Mouse (Mus musculus) heart, embryonic 11.5 days (tissue): ENCODE data around the gene Map7. TPM values are rescaled to one million over a fixed set of nuclear protein-coding genes. Genes with fewer than 3 reads are reported as not detected.
A peak's percentile ranks its signal among the peaks of the same experiment; 100 is the strongest.

Experiments used
- ATAC-seq: fragments of 200-750 bp; cut with Nextera tagmentation; replicated peaks from 2 replicates; pipeline ENCODE4 v1.8.0; 2017; ENCODE audit warnings: moderate library complexity; ENCODE audit not compliant: insufficient number of reproducible peaks, low FRiP score, low TSS enrichment
- H3K27ac ChIP-seq: fragments of 300-500 bp; sonication (generic); 2 replicates; pipeline ENCODE4 v1.5.1; 2014; ENCODE audit warnings: mild to moderate bottlenecking, low read depth, low read length
- H3K27me3 ChIP-seq: fragments of 300-500 bp; sonication (generic); 2 replicates; pipeline ENCODE4 v1.6.1; 2014; ENCODE audit warnings: mild to moderate bottlenecking, low read length, mixed read lengths; ENCODE audit not compliant: control insufficient read depth, insufficient read depth
- H3K36me3 ChIP-seq: fragments of 300-500 bp; sonication (generic); 2 replicates; pipeline ENCODE4 v1.6.1; 2014; ENCODE audit warnings: mild to moderate bottlenecking, low read length, moderate library complexity, mixed read lengths; ENCODE audit not compliant: control insufficient read depth, insufficient read depth
- H3K4me1 ChIP-seq: fragments of 300-500 bp; sonication (generic); 2 replicates; pipeline ENCODE4 v1.6.1; 2014; ENCODE audit warnings: low read length; ENCODE audit not compliant: control insufficient read depth, insufficient read depth
- H3K4me2 ChIP-seq: fragments of 300-500 bp; sonication (generic); 2 replicates; pipeline ENCODE4 v1.6.1; 2014; ENCODE audit warnings: mild to moderate bottlenecking, moderate library complexity
- H3K4me3 ChIP-seq: fragments of 300-500 bp; sonication (generic); 2 replicates; pipeline ENCODE4 v1.5.1; 2014; ENCODE audit warnings: low read depth, low read length
- H3K9ac ChIP-seq: fragments of 300-500 bp; sonication (generic); 2 replicates; pipeline ENCODE4 v1.6.1; 2014; ENCODE audit warnings: mild to moderate bottlenecking, low read depth, low read length, moderate library complexity
- H3K9me3 ChIP-seq: fragments of 300-500 bp; sonication (generic); replicated peaks from 2 replicates; pipeline ENCODE4 v1.6.1; 2016; ENCODE audit warnings: low read length; ENCODE audit not compliant: control insufficient read depth
- WGBS: fragments of 180-500 bp; shearing (Covaris S2); extraction: QIAGEN DNeasy Blood & Tissue Kit; methylation state at CpG from one replicate; pipeline ENCODE4 v1.1.7; 2014; ENCODE audit not compliant: insufficient replicate concordance; 5-methylcytosine and 5-hydroxymethylcytosine counted together
- polyA plus RNA-seq: library from polyadenylated mRNA; unstranded; fragments of >200 nt; fragmentation: Nextera tagmentation; extraction: Ambion mirVana; gene quantifications from 2 replicates; pipeline ENCODE4 v1.2.1, GENCODE M21; 2014

Map7 gene
- 2.8 and 3.9 TPM in 2 replicates for polyA plus RNA-seq

- H3K4me2 ChIP-seq, result peak within 1 kb of the TSS; percentile 95
- H3K9ac ChIP-seq, result peak within 1 kb of the TSS; percentile 75
- peak within 1 kb of the TSS; percentile 88 for H3K4me3 ChIP-seq
- WGBS, result 5% methylated on average over 47 of the region's 51 CpGs
- no peak within 1 kb of the TSS for H3K27ac ChIP-seq
- H3K36me3 ChIP-seq, result no peaks in the 10 kb centered on the region
- H3K27me3 ChIP-seq, result peaks cover 23% of the 10 kb centered on the region
- H3K9me3 ChIP-seq, result no peaks in the 10 kb centered on the region
- no peak for ATAC-seq
- no peaks in the 10 kb centered on the region for H3K4me1 ChIP-seq
Measured at GRCm38 (mm10) chr10:20148130-20148772, at the start of gene Map7. Gene Map7, plus strand, starts transcription at chr10:20148471.

GRCm38 (mm10) chr10:20101456-20101855, 46.8 kb upstream of the Map7 start:
- H3K27me3 ChIP-seq, result no peaks in the 10 kb centered on the region
- H3K4me2 ChIP-seq, result no peak overlapping the region
- H3K4me3 ChIP-seq, result no peak overlapping the region
- no peak overlapping the region for H3K9ac ChIP-seq
- H3K4me1 ChIP-seq, result 0 out of 2 replicates have a peak, but pooled peaks cover 2% of the 10 kb centered on the region
- no peak for ATAC-seq
- H3K27ac ChIP-seq, result no peak overlapping the region
- no peaks in the 10 kb centered on the region for H3K9me3 ChIP-seq
- 86% methylated on average over 6 of the region's 6 CpGs for WGBS
- H3K36me3 ChIP-seq, result peaks cover 3% of the 10 kb centered on the region; the same call in 1 of the 2 replicates

- ATAC-seq, result no peak
- 0 out of 2 replicates have a peak, but pooled peaks cover 2% of the 10 kb centered on the region for H3K4me1 ChIP-seq
- H3K36me3 ChIP-seq, result peaks cover 3% of the 10 kb centered on the region; the same call in 1 of the 2 replicates
Measured at GRCm38 (mm10) chr10:20104271-20104931, 43.9 kb upstream of the Map7 start.

GRCm38 (mm10) chr10:20105575-20105974, 42.7 kb upstream of the Map7 start:
- H3K9me3 ChIP-seq, result no peaks in the 10 kb centered on the region
- ATAC-seq, result no peak
- H3K27ac ChIP-seq, result no peak overlapping the region
- H3K27me3 ChIP-seq, result no peaks in the 10 kb centered on the region
- WGBS, result 67% methylated on average over 4 of the region's 4 CpGs
- 0 out of 2 replicates have a peak, but pooled peaks cover 2% of the 10 kb centered on the region for H3K4me1 ChIP-seq
- no peak overlapping the region for H3K4me3 ChIP-seq
- H3K9ac ChIP-seq, result no peak overlapping the region
- H3K4me2 ChIP-seq, result no peak overlapping the region
- no peaks in the 10 kb centered on the region; the same call in 1 of the 2 replicates for H3K36me3 ChIP-seq

More at GRCm38 (mm10) chr10:20104271-20104931, 43.9 kb upstream of the Map7 start:
- Histone ChIP-seq H3K27ac (no peak overlapping the region), H3K9me3 (no peaks in the 10 kb centered on the region), H3K27me3 (no peaks in the 10 kb centered on the region), H3K4me2 (no peak overlapping the region), H3K4me3 (no peak overlapping the region), H3K9ac (no peak overlapping the region)
- WGBS, result 53% methylated on average over 8 of the region's 8 CpGs

- Histone ChIP-seq H3K9me3 (no peaks in the 10 kb centered on the region), H3K9ac (no peak overlapping the region), H3K4me1 (0 out of 2 replicates have a peak, but pooled peaks cover 2% of the 10 kb centered on the region), H3K27ac (no peak overlapping the region), H3K36me3 (no peaks in the 10 kb centered on the region; the same call in 1 of the 2 replicates), H3K4me3 (no peak overlapping the region), H3K27me3 (no peaks in the 10 kb centered on the region), H3K4me2 (no peak overlapping the region)
- WGBS, result 93% methylated on average over 14 of the region's 14 CpGs
- no peak for ATAC-seq
Measured at GRCm38 (mm10) chr10:20107031-20107430, 41.2 kb upstream of the Map7 start.

GRCm38 (mm10) chr10:20111508-20111907, 36.8 kb upstream of the Map7 start:
- Histone ChIP-seq H3K4me1 (no peaks in the 10 kb centered on the region), H3K4me2 (no peak overlapping the region), H3K9me3 (no peaks in the 10 kb centered on the region), H3K9ac (no peak overlapping the region), H3K27me3 (no peaks in the 10 kb centered on the region), H3K27ac (no peak overlapping the region), H3K4me3 (no peak overlapping the region), H3K36me3 (no peaks in the 10 kb centered on the region; the same call in 1 of the 2 replicates)
- ATAC-seq, result no peak
- 66% methylated on average over 5 of the region's 5 CpGs for WGBS

- Histone ChIP-seq H3K4me2 (no peak overlapping the region), H3K4me3 (no peak overlapping the region), H3K9me3 (no peaks in the 10 kb centered on the region), H3K27me3 (no peaks in the 10 kb centered on the region), H3K9ac (no peak overlapping the region), H3K27ac (no peak overlapping the region), H3K36me3 (no peaks in the 10 kb centered on the region; the same call in 1 of the 2 replicates), H3K4me1 (no peaks in the 10 kb centered on the region)
- WGBS, result 77% methylated on average over 18 of the region's 18 CpGs
- no peak for ATAC-seq
Measured at GRCm38 (mm10) chr10:20112026-20112973, 36.0 kb upstream of the Map7 start.
